Mouse (Mus musculus): ENCODE data around the gene Magoh. TPM values are rescaled to one million over a fixed set of nuclear protein-coding genes. Genes with fewer than 3 reads are reported as not detected.

Gene Magoh
- polyA plus RNA-seq, 1 experiment = 77.1 TPM

DNA sequence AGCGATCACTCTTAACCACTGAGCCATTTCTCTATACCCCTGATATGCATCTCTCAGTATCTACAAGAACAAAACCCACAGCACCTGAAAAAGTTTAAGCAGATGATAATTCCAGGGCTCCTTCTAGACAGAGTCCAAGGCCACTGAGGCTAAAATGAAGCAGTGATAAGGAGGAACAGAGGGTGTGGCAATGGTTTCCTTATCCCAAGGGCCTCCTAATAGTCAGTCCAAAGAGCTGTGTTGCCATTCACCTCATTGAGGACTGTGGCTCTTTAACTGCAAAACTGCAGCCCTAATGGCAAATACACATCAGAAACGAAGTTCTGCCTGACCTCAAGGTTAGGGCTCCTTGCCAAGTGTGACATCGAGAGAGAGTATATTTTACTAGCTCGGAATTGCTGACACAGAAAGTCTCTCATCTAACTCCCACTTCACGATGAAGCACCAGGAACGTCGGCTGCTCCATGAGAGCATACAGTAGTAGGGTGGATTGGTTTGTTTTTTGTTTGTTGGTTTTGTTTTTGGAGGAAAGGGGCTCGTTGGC lies 41.7 kb downstream of the Magoh start:
- peaks cover 8% of the 10 kb centered on the region; the same call in 1 of the 2 replicates for H3K4me1 ChIP-seq (ENCODE audit: control insufficient read depth, insufficient read depth, insufficient read length, low read length)
- peak overlapping the region; percentile 86 for H3K4me3 ChIP-seq (ENCODE audit: insufficient read depth, low read depth, low read length)
- peak overlapping the region; percentile 100 for H3K27ac ChIP-seq (replicated peaks; ENCODE audit: low read depth, low read length)

DNA sequence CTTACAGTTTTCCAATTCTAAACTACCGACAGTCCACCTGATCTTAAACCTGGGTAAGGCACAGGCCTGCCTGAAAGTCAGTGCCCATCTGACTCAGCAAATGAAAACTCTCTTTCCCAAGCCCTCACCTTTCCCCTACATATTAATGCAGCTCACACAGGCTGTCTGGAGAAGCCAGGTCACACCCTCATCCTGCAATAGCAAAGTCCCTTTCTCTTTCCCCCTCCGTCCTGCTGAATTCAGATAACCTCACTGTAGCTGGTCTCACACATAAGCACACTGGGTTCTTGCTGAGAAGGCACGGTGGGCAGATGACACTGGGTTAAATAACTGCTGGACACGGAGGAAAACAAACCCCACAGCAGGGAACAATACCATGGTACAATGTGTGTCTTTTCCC lies 42.4 kb downstream of the Magoh start:
- peak overlapping the region; percentile 100 for H3K27ac ChIP-seq (replicated peaks; ENCODE audit: low read depth, low read length)
- H3K4me1 ChIP-seq (ENCODE audit: control insufficient read depth, insufficient read depth, insufficient read length, low read length) = peaks cover 8% of the 10 kb centered on the region; the same call in 1 of the 2 replicates

DNA sequence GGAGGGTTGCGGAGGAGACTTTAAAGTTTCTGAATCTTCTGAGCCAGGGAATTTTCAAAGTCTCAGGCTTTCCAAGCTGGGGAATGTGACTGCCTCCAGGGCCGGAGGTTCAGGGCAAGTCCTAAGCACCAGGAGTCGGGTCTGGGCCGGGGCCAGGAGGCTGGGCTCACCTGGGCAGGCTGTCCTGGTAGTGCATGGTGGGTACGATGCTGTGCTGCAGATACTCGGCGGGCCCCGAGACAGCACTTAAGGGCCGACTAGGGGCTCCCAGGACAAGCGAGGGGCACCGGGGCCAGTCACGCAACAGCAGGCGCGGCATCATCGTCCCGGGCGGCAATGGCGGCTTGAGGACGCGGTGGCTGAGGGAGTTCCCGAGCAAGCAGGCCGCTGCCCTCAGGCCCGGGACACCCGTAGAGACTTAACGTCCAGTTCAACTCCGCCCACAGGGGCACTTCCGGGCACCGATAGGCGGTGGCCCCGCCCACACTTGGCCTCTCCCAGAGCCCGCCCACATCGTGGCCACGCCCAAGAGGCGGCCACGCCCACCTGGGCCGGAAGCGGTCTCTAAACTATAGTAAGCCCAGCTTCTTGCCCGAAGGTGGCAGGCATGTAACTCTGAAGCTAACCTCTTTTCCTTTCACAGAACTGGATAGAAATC lies 43.7 kb downstream of the Magoh start, which contains the start of gene Cpt2:
Gene Cpt2, minus strand, starts transcription at position 466 of the 658 bp plus-strand sequence.
- H3K4me1 ChIP-seq (ENCODE audit: control insufficient read depth, insufficient read depth, insufficient read length, low read length) = peaks cover 8% of the 10 kb centered on the region; the same call in 1 of the 2 replicates
- peak within 1 kb of the TSS; percentile 100 for H3K27ac ChIP-seq (replicated peaks; ENCODE audit: low read depth, low read length)
- H3K4me3 ChIP-seq (ENCODE audit: insufficient read depth, low read depth, low read length) = peak within 1 kb of the TSS; percentile 86

More for the DNA sequence above, 42.4 kb downstream of the Magoh start:
- H3K4me3 ChIP-seq (ENCODE audit: insufficient read depth, low read depth, low read length) = peak overlapping the region; percentile 86

DNA sequence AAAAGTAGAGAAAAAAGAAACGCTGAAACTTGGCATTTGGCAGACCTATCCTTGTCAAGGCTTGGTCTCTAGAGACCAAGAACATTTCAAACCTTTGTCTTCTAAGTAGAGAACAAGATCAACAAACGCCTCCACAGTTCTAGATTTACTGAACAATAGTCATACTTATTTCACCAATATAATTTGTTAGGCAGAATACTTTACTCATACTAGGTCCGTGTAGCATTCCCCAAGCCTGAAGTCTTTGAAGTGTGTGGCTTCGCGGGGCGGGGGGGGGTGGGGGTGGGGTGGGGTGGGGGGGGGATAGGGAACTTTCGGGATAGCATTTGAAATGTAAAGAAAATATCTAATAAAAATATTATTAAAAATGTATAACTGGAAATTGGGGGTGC lies 44.2 kb downstream of the Magoh start:
- peak overlapping the region; percentile 18; the same call in 1 of the 2 replicates for H3K4me3 ChIP-seq (ENCODE audit: insufficient read depth, low read depth, low read length)
- H3K27ac ChIP-seq (replicated peaks; ENCODE audit: low read depth, low read length) = no peak overlapping the region
- H3K4me1 ChIP-seq (ENCODE audit: control insufficient read depth, insufficient read depth, insufficient read length, low read length) = peaks cover 8% of the 10 kb centered on the region; the same call in 1 of the 2 replicates

DNA sequence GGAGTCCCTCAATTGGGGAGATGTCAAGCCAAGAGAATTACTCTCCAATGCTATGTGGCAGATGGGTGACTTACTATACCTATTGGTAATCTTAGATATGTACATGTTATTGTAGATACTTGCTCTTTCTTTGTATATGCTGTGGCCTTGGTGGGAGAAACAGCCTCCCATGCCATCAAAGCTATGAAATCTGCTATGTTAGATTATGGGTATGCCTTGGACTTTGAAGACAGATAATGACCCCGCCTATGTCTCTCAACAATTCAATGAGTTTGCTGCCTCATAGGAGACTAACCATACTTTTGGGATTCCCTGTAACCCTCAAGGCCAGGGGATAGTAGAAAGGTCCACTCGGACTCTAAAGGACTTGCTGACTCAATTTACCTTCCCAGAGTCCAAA lies 48.7 kb downstream of the Magoh start:
- H3K4me1 ChIP-seq (ENCODE audit: control insufficient read depth, insufficient read depth, insufficient read length, low read length) = no peaks in the 10 kb centered on the region
- H3K4me3 ChIP-seq (ENCODE audit: insufficient read depth, low read depth, low read length) = no peak overlapping the region
- H3K27ac ChIP-seq (replicated peaks; ENCODE audit: low read depth, low read length) = no peak overlapping the region

DNA sequence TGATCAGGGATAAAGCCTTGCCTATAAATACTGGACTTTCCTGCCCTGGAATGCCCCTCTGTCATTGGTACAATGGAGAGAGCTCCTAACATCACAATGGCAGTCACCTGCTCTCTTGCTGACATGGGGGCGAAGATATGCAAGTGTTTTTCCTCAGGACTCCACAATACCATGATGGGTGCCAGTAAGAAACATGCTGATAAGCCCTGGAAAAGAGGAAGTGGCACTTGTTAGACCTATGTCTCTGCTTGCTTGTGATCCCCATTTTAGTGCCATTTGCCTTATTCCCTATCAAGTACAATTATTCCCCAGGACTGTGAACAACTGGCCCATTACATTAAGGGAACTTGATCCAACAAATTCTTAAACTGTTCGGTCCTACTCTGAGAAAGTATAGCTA lies 49.2 kb downstream of the Magoh start:
- Histone ChIP-seq H3K4me3 (ENCODE audit: insufficient read depth, low read depth, low read length) (no peak overlapping the region), H3K27ac (replicated peaks; ENCODE audit: low read depth, low read length) (no peak overlapping the region), H3K4me1 (ENCODE audit: control insufficient read depth, insufficient read depth, insufficient read length, low read length) (no peaks in the 10 kb centered on the region)

DNA sequence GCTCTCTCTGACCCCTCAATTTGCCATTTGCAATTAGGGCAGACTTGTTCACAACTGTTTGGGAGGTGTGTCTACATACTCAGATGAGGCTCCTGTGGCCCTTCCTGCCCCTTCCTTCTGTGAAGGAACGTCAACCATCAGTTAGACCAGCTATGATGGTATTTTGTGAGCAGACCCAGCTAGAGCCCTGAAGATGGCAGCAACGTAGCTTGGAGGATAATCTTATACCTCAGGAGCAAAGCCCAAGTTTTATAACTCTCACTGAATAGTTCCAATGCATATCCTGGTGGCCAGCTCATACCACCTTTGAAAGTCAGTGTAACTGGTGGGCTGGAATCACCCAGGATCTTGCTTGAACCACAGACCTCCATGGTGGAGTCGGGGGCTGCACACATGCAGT lies 51.9 kb downstream of the Magoh start:
- Histone ChIP-seq H3K27ac (replicated peaks; ENCODE audit: low read depth, low read length) (no peak overlapping the region), H3K4me1 (ENCODE audit: control insufficient read depth, insufficient read depth, insufficient read length, low read length) (no peaks in the 10 kb centered on the region), H3K4me3 (ENCODE audit: insufficient read depth, low read depth, low read length) (no peak overlapping the region)

DNA sequence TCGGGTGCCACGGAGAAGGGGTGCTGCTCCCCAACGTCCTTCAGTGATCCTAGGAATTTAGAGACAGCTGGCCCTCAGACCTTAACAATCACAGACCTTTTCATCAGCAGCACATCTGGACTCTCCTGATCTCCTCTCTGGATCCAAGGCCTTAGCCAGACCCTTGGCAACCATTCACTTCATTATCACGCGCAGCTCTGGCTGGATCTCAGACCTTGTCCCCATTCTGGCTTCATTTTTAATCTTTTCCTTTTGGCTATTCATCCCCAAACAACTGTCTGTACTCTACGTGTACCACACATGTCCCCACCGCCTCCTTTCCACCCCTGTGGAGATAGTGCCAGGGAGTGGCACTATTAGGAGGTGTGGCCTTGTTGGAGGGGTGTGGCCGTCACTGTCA lies 53.7 kb downstream of the Magoh start:
- Histone ChIP-seq H3K27ac (replicated peaks; ENCODE audit: low read depth, low read length) (no peak overlapping the region), H3K4me3 (ENCODE audit: insufficient read depth, low read depth, low read length) (no peak overlapping the region)

DNA sequence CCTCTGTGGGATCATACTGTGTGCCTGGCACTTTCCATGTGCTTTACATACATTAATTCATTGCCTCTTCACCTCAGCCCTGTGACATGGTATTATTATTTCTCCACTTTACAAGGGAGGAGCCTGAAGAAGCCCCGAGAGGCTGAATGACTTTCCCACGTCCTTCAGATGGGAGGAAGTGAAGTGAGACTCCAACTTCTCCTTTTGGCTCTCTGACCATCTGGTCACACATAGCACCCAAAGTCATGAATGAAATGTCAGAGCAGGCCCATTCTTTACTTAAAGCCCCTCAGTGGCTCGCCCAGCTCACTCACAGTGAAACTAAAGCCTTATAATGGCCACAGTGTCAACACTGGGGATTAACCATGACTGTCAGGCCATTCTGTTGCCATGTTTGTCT lies 55.7 kb downstream of the Magoh start:
- no peak overlapping the region for H3K27ac ChIP-seq (replicated peaks; ENCODE audit: low read depth, low read length)
- H3K4me1 ChIP-seq (ENCODE audit: control insufficient read depth, insufficient read depth, insufficient read length, low read length) = no peaks in the 10 kb centered on the region
- H3K4me3 ChIP-seq (ENCODE audit: insufficient read depth, low read depth, low read length) = no peak overlapping the region

More for the DNA sequence above, 53.7 kb downstream of the Magoh start:
- no peaks in the 10 kb centered on the region for H3K4me1 ChIP-seq (ENCODE audit: control insufficient read depth, insufficient read depth, insufficient read length, low read length)

Other genes with a start within 250 kb of the Magoh start
- not detected in 2 replicates for gene Dmrtb1, start 195.5 kb upstream of the Magoh start, polyA plus RNA-seq (2012; ENCODE audit: insufficient read depth, insufficient read length, missing spikeins)
- 0.42 TPM in 1 of 2 replicates, not detected in the other for gene Lrp8, start 77.5 kb upstream of the Magoh start, polyA plus RNA-seq (2012; ENCODE audit: insufficient read depth, insufficient read length, missing spikeins)
- gene 0610037L13Rik, start 10.1 kb downstream of the Magoh start, polyA plus RNA-seq (2012; ENCODE audit: insufficient read depth, insufficient read length, missing spikeins) = 77.0 and 102 TPM in 2 replicates
- gene Cpt2, start 43.9 kb downstream of the Magoh start, polyA plus RNA-seq (2012; ENCODE audit: insufficient read depth, insufficient read length, missing spikeins) = 491 and 628 TPM in 2 replicates
- not detected in 2 replicates for gene Slc1a7, start 88.6 kb downstream of the Magoh start, polyA plus RNA-seq (2012; ENCODE audit: insufficient read depth, insufficient read length, missing spikeins)
- gene Podn, start 216.7 kb downstream of the Magoh start, polyA plus RNA-seq (2012; ENCODE audit: insufficient read depth, insufficient read length, missing spikeins) = 11.4 and 19.9 TPM in 2 replicates